Mouse (Mus musculus) thymus, adult 2 months (tissue): Measurements from ENCODE around the gene Tead2.

Experiments used
- CTCF ChIP-seq: fragments of 200-500 bp; IDR thresholded peaks from 2 replicates; pipeline ENCODE4 v1.5.1; 2012; ENCODE audit warnings: mild to moderate bottlenecking, control low read depth, low read length, moderate library complexity, borderline replicate concordance; ENCODE audit not compliant: control insufficient read depth, poor library complexity, insufficient read depth; ENCODE audit errors: extremely low read depth
- POLR2A ChIP-seq: fragments of 200-500 bp; IDR thresholded peaks from 2 replicates; pipeline ENCODE4 v1.6.1; 2012; ENCODE audit warnings: mild to moderate bottlenecking, low read length, control low read depth, moderate library complexity; ENCODE audit not compliant: control insufficient read depth, poor library complexity, insufficient read depth; ENCODE audit errors: extremely low read depth

DNA sequence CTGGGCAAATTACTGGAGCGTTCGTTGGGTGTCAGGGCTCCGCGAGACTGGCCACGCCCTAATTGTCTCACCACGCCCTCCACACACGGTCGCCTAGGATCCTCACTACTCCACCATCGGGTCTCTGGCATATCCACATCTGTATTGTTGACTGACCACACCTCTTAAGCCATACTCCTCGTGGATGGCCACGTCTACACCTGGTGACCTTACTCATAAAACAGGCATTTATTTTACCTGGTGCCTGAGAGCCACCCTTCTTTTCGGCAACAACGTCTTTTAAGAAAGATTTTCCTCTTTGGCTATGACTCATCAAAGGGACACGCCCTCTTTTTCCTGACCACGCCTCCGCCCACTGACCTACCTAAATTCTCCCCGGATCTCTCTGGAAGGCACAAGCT is 3.7 kb upstream of the Tead2 start, which contains the start of gene Dkkl1:
- no peak for TF ChIP-seq CTCF
- no peak for TF ChIP-seq POLR2A
